Mouse (Mus musculus) forelimb bud, embryonic 11.5 days (tissue): ENCODE measurements around the gene Ddah1.

Experiments
- DNase-seq: peaks from one replicate; pipeline ENCODE4 v3.0.0-alpha.2; 2012; ENCODE audit warnings: low read depth, low spot score

Ddah1 gene

GRCm38 (mm10) chr3:145764416-145764815 lies 5.9 kb downstream of the Ddah1 start:
- no peak for DNase-seq

- DNase-seq, result no peak
Observed at GRCm38 (mm10) chr3:145768439-145768838, 10.0 kb downstream of the Ddah1 start.

- no peak for DNase-seq
Observed at GRCm38 (mm10) chr3:145773384-145773783, 14.9 kb downstream of the Ddah1 start.

GRCm38 (mm10) chr3:145774336-145774735 lies 15.9 kb downstream of the Ddah1 start:
- no peak for DNase-seq

GRCm38 (mm10) chr3:145775236-145775635 lies 16.8 kb downstream of the Ddah1 start:
- DNase-seq, result no peak

GRCm38 (mm10) chr3:145775862-145776261 lies 17.4 kb downstream of the Ddah1 start:
- DNase-seq, result no peak

GRCm38 (mm10) chr3:145777006-145777405 lies 18.5 kb downstream of the Ddah1 start:
- no peak for DNase-seq

GRCm38 (mm10) chr3:145778406-145778922 lies 20.0 kb downstream of the Ddah1 start:
- no peak for DNase-seq

- DNase-seq, result no peak
Observed at GRCm38 (mm10) chr3:145779279-145779973, 21.0 kb downstream of the Ddah1 start.

GRCm38 (mm10) chr3:145780784-145781442 lies 22.4 kb downstream of the Ddah1 start:
- DNase-seq, result no peak

- DNase-seq, result no peak
Observed at GRCm38 (mm10) chr3:145785244-145785643, 26.8 kb downstream of the Ddah1 start.

GRCm38 (mm10) chr3:145787303-145787702 lies 28.8 kb downstream of the Ddah1 start:
- DNase-seq, result no peak

GRCm38 (mm10) chr3:145789114-145789513 lies 30.6 kb downstream of the Ddah1 start:
- no peak for DNase-seq

- no peak for DNase-seq
Observed at GRCm38 (mm10) chr3:145790233-145790632, 31.8 kb downstream of the Ddah1 start.

GRCm38 (mm10) chr3:145790709-145791108 lies 32.2 kb downstream of the Ddah1 start:
- DNase-seq, result no peak

GRCm38 (mm10) chr3:145794355-145794754 lies 35.9 kb downstream of the Ddah1 start:
- no peak for DNase-seq

- DNase-seq, result peak; percentile 67
Observed at GRCm38 (mm10) chr3:145795896-145796295, 37.4 kb downstream of the Ddah1 start.

GRCm38 (mm10) chr3:145798042-145798441 lies 39.6 kb downstream of the Ddah1 start:
- no peak for DNase-seq

- DNase-seq, result no peak
Observed at GRCm38 (mm10) chr3:145798751-145799188, 40.3 kb downstream of the Ddah1 start.

- no peak for DNase-seq
Observed at GRCm38 (mm10) chr3:145799365-145799764, 40.9 kb downstream of the Ddah1 start.

GRCm38 (mm10) chr3:145802106-145802505 lies 43.6 kb downstream of the Ddah1 start:
- no peak for DNase-seq

- DNase-seq, result no peak
Observed at GRCm38 (mm10) chr3:145805848-145806247, 47.4 kb downstream of the Ddah1 start.

GRCm38 (mm10) chr3:145806502-145806901 lies 48.0 kb downstream of the Ddah1 start:
- DNase-seq, result peak; percentile 19
